Mouse (Mus musculus) hematopoietic stem cell, adult 5-6 weeks (primary cell): ENCODE data around the gene Lrrc28. TPM values are rescaled to one million over a fixed set of nuclear protein-coding genes. Genes with fewer than 3 reads are reported as not detected.
A peak's percentile ranks its signal among the peaks of the same experiment; 100 is the strongest.
"Not testable (repeated sequence)": the region's sequence is repeated elsewhere in the genome, so short reads cannot be mapped to it uniquely, and the experiment has no call there.

ENCODE experiments used
- ATAC-seq, 2 experiments: fragments of 125-278 bp in 1 of 2; replicated peaks in 1 of 2; 2 replicates each; pipeline ENCODE4 v1.8.0; 2016 to 2017; ENCODE audit warnings: inconsistent platforms in 2 of 2, mild to moderate bottlenecking in 2 of 2, moderate number of reproducible peaks in 2 of 2, low read depth in 1 of 2, moderate TSS enrichment in 1 of 2; ENCODE audit not compliant: low FRiP score in 2 of 2, poor library complexity in 2 of 2, severe bottlenecking in 2 of 2, insufficient read depth in 1 of 2, low TSS enrichment in 1 of 2
- total RNA-seq: library from RNA; stranded (forward); fragments of 172-1452, 232-1000 nt; gene quantifications from 2 replicates; pipeline ENCODE4 v1.2.3, GENCODE M21; 2017

Lrrc28 gene
- total RNA-seq, 1 experiment from 2014 or later = 20.6 TPM

DNA sequence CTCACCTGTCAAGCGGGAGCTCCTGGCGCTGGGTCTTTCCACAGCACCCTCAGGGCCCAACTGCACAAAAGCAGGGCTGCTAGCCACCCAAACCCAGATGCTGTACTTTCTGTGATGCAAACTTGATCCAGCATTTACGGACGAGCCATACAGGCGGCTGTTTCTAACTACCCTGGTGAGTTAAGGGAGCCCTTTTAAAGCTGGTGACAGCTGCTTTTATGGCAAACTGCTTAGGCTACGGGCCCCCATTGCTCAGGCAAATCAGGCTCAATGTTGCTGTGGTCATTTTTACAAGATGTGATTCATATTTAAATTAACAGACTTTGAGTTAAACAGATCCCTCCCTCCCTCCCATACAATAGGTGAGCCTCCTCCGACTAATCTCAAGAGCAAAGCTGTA lies 121.7 kb downstream of the Lrrc28 start:
- no peak for ATAC-seq

DNA sequence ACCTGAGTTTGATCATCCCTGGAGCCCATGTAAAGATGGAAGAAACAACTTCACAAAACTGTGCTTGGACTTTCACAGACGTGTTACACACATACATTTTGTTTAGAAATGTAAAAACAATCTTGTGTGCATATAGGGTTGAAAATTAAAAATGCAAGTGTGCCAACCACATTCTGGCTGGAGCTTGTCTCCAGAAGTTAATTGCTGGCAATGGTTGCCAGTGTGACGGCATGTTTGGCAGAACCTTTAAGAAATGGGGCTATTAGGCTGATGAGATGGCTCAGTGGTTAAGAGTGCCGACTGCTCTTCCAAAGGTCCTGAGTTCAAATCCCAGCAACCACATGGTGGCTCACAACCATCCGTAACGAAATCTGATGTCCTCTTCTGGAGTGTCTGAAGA lies 123.3 kb downstream of the Lrrc28 start:
- not testable (repeated sequence) for ATAC-seq

DNA sequence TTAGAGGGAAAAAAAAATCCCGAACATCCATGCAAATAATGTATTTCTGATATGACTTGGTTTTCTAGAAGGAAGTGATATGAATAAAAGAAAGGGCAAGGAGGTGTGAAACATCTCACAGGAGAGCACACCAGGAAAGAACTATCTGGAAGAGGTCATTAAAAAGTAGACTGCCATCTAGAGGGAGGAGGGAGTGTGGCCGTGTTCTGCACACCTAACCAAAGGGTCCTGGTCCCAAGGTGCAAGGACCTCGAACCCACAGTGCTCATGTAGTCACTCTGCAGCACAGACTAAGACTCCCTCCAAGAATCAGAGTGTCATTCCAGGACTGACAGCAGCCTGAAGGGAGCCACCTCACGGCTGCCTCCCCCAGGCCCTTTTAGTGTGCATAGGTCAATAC lies 124.1 kb downstream of the Lrrc28 start:
- peak; percentile 48 to 49; a peak in 2 of 4 replicates for ATAC-seq

DNA sequence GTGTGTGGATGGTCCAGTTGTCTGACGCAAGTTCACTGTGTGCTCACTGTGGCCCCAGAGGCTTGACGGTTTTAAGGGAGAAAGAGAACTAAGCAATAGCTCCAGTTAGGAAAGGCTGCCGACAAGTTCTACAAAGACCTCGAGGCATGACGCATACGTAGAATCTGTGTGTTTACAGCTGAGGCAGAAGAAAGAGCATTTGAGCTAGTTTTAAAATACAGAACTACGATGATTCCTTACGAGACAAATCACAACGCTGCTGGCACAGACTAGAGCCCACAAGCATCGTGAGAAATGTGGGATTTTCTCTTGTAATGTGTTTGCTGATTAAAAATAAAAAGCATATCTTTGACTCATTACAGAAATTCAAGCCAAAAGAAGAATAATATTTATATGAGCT lies 125.1 kb downstream of the Lrrc28 start:
- no peak for ATAC-seq

DNA sequence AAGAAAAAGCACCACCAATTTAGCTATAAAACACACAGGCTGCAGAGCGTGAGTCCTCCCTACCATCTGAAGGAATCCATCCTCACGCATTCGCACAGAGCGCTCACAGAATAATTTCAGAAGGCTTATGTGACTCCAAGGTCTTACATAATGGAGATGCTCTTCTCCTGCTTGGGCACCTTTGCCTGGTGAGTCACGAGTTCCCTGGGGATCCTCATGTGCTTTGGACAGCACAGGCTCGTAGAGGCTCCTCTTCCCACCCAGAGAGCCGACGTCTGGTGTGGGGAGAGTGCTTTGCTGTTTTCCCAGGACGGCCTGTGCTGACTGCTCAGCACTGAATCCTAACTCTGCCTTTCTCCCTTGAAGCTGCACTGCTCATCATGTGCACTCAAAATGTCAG lies 129.4 kb downstream of the Lrrc28 start:
- ATAC-seq = no peak

DNA sequence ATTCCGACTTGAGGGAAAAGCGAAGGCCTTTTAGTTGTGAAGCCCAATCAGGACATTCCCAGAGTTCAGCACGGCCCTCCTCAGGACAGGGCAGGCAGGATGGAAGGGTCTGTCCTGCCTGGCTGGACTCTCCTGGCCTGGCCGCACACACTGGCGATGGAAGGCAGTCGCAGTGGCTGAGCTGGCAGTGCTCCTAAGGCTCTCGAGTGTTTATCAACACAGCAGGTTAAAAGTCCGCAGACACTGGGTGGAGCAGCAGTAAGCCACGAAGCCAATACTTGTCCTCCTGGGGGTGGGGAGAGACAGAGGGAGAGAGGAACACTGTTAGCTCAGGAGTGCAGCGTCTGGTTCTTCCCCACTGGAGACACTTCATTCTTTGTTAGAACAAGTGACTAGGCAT lies 130.2 kb downstream of the Lrrc28 start:
- ATAC-seq = no peak

DNA sequence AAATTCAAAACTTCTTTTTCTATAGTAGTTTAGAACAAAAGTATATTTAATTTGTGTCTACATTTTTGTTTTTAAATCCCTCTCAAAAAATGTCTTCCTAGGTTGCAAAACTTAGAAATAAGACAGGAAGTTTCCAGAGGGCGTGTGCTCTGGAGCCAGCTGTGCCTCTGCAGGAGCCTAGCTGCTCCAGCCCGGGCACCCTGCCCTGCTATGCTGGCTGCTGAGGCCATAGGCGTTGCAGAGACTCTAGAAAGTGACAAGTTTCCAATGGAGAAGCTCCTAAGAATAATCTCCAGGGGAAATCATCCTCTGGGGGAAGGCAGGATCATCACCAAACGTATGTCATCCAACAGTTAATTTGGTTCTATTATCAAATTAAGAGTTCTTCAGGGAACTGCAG lies 130.7 kb downstream of the Lrrc28 start:
- ATAC-seq = no peak

DNA sequence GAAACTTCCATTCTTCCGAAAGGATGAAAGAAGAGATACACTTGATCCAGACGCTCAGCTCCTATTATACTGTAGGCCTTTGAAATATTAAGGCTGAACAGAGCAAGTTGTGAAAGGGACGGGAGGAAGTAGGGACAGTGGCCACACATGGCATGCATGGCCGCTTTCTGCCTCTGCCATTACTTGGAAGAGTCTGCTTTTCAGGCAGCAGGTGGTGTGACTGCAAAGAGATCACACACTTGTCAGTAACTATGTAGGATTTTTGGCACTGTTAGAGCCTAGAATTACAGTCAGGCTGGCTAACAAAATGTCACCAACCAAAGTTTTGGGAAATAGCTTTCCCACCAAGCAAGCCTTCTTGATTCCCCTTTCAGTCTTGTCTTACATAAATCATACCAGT lies 131.4 kb downstream of the Lrrc28 start:
- ATAC-seq = no peak

DNA sequence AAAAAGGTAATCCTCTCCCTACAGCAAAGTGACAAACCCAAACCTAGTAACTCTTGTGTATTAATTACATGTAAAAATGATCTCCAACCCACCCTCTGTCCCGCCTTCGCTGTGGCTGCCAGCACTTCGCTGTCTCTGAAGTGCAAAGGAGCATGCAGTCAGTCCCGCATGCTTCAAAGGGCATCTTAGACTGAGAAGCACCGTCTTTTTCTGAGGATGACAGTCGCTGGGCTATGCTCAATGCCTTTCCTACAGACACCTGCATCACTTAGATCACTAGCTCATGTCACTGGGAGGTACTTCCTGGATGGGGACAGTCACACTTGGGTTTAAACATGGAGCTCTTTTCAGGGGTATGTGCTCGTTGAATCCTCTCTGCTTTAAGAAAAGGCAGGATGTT lies 133.5 kb downstream of the Lrrc28 start:
- ATAC-seq = no peak

DNA sequence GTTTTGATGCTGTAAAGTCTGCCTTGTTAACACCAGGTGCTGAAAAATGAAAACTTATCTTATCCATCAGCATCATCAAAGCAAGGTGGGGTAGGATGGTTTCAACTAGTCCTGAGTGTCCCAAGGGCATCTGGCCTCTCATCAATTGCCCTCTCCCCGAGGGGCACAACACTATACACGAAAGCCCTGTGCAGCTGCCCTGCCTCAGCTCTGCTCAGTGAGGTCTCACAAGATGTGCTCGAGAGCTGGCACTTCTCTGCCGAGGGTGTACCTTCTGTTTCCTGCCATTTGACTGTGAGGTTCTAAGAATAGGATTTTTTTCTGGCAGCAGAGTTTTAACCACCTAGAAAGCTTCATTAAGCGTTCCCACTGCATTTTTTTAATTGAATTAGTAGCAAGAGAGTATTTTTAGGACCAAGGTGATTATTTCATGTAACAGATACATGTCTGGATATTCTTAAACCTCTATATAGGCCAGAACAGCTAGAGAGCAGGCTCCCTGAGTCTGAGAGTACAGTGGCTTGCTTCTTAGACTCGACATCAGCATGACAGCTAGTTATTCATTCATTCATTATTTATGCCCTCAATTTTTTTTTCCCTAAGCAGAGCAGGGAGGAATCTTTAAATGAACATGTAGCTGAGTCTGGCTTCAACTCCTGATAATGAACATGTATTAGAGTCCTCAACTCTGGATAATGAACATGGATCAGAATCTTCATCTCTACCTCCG lies 141.6 kb downstream of the Lrrc28 start:
- ATAC-seq = peak; percentile 63 to 78

DNA sequence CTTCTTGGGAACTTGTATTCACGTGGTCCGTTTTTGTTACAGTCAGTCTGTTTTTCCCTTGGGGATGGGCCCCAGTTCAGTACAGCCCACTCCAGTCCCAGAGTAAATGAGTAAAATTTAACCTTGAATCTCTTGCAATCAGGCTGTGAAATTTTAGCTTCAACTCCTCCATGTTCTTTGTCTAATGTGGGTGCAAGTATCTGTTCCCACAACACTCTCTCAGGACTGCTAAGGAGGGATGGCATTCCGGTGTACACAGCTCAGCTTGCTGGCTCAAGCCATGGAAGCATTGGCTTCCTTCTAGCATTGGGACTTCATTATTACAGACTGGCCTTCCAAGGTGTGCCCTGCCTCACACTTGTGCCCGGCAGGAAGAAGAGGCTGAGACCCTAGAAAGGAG lies 142.4 kb downstream of the Lrrc28 start:
- ATAC-seq = no peak

DNA sequence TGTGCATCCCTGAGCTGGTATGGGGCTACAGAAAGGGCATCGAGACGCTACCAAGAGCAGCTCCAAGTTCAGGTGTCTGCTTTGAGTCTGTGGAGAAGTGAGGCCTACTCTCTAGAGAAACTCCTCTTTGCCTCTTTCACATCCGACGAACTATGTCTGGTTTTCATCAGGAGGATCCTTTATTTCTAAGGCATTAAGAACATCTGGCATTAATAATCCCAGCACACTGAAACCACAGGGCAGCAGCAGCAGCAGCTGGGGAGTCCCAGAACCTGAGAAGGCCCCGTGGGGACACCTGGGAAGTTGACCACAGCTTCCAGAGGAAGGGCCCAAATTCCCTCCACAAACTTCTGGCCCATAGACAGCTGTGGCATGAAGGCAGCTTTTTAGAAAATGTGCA lies 144.2 kb downstream of the Lrrc28 start:
- no peak for ATAC-seq

DNA sequence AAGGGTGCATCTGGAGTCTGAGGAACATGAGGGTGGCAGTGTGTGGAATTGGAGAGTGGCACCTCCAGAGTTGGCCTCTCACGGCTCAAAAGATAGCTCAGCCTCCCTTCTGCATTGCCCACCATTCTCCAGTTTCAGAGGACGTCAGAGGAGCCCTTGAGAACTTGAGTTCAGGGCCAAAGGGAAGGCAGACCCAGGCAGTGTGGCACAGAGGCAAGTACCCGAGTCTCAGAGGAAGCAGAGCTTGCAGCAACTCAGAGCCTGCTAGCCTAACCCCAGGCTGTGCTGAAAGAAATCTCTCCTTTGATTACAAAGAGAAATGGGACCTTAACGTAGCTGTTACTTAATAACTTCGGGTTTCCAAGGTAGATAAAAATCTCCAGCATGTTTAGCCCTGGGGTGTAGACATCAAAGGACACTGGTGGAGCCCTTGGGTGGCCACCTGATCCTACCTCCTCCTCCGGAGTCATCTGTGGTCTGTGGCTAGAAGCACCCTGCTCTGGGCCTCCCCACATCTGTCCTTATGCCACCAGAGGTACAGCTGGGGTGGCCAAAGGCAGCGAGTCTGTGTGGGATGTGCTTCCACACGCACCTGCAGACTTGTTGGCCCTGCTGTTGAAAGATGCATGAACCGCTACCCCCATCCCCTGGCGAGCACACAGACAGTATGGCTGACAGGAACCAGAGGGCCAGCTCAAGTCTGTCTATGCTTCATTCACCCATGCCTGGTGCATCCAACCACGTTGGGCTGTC lies 144.8 kb downstream of the Lrrc28 start:
- ATAC-seq = peak; percentile 20 to 62; a peak in 3 of 4 replicates

DNA sequence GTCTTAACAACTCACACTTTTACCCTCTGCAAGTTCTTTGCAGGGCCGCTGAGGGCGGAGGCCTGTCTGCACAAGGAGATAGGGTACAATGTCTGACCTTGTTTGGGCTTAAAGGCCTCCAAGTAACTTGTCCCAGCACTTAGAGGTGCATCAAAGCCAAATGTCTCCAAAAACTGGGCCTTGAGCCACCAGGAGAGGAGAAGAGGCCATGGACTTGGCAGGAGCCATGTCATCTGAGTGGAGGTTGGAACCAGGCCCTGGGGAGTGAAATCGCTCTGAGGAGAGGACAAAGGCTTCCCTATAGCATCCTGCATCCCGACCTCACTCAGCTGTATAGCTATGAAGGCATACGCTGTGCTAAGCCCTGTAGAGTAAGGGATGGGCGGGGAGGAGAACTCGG lies 145.6 kb downstream of the Lrrc28 start:
- no peak for ATAC-seq

DNA sequence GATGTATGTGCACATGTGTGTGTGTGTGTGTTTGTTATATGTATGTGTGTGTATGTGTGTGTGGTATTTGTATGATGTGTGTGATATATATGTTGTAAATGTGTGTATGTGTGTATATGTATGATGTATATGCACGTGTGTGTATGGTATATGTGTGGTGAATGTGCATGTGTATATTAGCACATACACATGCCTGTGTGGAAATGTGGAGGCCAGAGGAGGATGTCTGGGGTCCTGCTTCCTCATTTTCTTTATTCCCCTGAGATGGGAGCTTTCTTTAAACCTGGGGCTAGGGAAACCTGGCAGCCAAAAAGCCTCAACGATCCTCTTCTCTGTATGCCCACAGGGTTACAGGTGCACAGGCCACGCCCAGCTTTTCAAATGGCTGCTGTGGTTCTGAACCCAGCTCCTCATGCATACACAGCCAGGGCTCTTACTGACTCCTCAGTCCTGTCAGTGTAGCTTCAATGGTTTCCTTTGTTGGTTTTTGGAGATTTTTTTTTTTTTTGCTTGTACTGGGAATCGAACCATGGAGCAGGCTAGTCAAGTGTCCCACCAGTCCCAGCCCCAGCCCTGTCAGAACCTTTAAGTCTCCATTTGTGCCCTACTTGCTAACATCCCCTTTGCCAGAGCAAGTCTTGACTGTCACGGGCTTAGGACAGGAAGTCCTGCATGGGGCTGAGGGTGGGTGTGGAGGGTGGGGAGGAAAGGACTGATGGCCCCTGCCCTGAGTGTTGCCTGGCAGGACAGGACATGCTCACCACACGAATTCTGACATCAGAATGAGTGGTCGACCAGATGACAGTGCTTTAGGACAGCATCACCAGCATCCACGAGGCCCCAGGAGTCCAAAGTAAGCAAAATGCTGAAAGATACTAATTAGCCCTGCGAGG lies 151.0 kb downstream of the Lrrc28 start:
- ATAC-seq = peak in 1 of 2 experiments; percentile 40; a peak in 2 of 4 replicates

DNA sequence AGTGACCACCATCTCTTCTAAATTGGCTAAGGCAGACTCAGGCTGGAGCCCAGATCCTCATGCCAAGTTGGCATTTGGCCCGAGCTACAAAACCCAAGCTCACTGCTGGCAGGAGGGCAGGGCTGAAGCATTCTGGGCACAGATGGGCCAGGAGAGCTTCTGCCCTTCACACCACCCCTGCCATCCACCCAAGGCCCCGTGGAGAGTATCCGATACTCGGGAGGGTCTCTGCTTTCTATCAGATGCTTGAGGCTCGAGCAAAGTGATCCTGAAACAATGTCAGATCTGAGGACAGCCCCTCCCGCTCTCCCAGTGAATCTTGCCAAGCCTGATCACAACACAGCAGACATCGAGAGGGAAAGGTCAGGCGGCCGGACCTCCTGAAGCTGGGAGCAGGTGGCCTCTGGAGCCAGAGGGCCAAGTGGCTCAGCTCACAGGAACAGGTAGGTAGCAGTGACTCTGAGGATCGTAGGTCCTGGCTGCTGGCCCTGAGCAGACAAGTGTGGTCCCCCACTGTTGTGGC lies 157.1 kb downstream of the Lrrc28 start:
- ATAC-seq = no peak

DNA sequence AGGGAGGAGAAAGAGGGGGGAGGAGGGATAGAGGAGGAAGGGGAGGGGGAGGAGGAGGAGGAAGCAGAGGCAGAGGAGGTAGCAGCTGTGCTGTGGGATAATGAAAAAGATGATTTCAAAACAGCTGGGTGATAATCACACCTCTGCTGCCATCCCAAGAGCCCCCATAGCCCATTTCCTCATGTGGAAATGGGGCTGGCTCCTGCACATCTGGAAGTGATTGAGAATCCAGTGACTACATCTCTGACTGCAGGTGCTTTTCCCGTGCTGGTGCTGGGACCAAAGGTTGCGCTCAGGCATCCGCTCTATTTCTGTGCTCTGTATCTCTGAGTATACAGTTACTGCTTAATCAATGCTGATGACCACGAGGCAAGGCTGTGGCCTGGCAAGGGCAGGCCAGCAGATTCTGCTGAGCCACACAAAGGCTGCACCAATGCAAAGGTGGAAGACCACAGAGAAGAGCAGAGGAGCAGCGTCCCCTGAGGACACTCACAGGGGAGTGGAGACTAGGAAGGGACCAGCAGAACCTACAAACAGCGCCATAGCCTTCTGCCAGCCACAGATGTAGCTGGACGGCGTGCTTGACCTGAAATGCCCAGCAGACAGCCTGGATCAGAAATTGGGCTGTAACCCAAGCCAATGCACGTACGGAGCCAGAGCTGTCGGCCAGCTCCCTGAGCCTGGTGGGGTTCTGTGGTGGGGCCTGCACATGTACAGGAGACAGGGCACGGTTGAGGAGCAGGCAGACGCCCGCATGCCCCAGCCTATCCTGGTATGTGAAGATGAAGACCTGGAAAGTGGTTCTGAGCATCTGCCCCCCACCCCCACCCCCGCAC lies 157.9 kb downstream of the Lrrc28 start:
- no peak for ATAC-seq
